Mouse (Mus musculus): ENCODE measurements around the gene Ager.

The Ager gene

DNA sequence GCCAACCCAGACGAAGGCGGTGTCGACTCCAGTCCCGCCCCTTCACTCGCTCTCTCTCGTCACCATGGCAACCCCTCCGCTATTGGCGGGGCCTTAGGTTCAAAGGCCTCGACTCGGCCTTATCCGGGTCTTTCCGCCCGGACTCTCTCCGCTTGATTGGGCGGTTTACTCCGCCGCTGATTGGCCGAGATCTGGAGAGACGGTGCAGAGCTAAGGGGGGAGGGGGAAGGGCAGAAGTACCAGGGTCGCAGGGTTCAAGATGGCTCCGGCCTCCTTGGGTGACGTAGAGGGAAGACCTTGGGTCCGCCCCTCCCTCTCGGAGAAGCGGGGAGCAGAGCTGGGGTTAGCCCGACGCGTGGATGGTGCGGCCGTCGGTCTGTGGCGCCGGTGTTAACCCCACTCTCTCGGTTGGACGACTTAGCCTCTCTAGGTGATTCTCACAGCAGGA is 6.4 kb downstream of the Ager start, which contains the start of gene Agpat1:
Gene Agpat1, plus strand, starts transcription at position 202 of the 448 bp plus-strand sequence.
- in situ Hi-C loops (cut with MboI, MseI), result loop anchor here (10.0 kb wide), 1 partner anchor 569 kb away; the partner anchor contains the start of genes Col11a2, Rxrb and Slc39a7

DNA sequence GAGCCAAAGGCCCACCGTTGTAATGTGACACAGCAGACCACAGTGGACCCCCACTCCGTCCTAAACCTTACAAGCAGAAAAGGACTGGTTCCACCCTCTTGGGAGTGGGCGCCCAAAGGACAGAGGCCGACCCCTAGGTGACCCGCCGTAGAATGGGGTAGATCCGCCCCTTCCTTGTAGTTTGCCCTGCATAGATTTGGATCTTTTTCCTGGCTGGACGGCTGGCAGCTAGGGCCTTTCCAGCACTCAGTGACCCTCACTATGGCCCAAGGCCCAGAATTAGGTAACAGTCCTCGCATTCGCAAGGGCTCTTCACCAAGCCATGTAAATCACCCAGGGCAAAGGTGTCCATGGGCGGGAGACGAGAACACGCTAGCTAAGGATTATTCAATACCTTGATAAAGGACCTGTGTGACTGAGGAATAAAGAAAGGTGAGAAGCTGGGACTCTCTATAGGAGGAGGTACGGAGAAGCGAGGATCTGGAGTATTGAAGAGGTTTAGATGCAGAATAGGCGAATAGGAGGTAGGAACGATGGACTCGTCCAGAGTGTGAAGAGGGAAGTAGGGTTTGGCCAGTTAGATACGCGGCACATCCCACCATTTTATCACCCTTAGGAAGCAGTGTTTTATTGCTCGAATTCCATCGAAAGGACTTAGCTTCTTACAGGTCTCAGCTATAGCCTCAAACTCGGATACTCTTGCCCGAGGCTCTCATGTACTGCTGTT is 7.0 kb downstream of the Ager start:
- in situ Hi-C loops (cut with MboI, MseI), result loop anchor here (10.0 kb wide), 1 partner anchor 570 kb away; the partner anchor contains the start of genes Col11a2, Rxrb and Slc39a7

DNA sequence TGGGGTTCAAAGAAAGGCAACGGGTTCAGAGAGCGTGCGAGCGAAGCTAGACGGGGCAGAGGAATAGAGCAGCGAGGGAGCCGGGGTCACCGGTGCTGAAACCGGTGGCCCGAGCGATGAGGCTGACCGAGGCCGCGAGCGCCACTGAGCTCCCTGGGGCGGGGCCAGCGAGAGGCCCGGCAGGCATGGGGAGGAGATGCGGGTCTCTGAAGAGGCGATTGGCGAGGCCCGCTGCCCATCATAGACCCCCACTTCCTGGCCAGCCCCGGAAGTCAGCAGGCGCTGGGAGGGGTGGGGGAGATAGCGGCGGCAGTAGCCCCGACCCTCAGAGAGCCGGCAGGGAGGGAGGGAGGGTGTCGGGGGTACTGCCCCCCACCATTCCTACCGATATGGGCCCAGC is 7.9 kb downstream of the Ager start:
- in situ Hi-C loops (cut with MboI, MseI), result loop anchor here (10.0 kb wide), 1 partner anchor 571 kb away; the partner anchor contains the start of genes Col11a2, Rxrb and Slc39a7

DNA sequence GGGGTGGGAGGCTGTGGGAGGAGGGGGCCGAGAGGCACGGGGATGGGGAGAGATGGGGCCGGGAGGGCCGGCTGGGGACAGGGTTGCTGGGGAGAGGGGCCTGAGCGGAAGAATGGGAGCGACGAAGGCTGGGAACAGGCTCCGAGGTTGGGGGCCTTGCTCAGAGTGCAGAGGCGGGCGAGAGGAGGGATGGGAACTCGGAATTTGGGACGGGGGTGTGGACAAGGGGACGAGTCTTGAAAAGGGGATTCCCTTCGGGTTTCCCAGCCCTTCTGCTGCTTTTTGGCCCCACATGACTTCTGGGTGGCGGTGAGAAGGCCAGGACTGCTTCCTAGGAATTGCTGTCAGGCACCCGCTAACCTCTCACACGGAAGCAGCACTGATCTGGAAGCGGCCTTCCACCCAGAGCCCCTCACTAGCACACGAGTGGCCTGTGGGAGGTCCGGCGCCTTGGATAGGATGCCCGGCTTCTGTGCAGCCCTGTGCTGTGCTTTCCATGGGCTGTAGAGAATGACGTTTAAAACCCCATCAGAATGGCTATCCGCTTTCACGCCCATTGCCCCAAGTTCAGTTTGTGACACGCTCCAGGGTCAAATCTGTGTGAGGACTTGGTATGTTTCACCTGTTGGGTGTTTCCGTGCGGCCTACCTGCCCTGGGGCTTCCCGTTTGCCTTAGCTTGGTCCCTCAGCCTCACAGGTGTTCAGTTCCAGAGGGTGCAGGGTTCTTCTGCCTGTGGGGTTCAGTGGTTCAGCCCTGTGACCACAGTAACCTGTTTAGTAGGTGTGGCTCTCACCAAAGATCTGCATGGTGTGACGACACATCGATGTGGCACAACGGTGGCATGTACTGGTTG is 8.8 kb downstream of the Ager start:
- in situ Hi-C loops (cut with MboI, MseI), result loop anchor here (10.0 kb wide), 1 partner anchor 572 kb away; the partner anchor contains the start of genes Col11a2, Rxrb and Slc39a7

DNA sequence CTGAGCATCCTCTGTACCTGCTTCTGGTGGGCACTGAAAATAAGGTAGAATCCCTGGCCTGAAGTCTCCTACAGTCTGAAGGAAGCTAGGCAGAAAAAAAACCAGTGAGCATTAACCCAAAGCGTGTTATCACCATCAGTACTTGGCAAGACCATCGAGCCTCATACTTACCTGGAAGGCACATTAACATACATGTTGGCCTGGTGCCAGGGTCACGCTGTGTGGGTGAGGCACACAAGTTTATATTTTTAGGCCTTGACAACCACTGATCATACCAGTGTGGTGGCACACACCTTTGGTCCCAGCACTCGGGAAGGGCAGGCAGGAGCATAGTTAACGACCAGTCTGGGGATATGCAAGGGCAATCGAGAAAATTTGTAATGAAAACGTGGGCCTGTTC is 10.3 kb downstream of the Ager start:
- in situ Hi-C loops (cut with MboI, MseI), result loop anchor here (10.0 kb wide), 1 partner anchor 573 kb away; the partner anchor contains the start of genes Col11a2, Rxrb and Slc39a7

DNA sequence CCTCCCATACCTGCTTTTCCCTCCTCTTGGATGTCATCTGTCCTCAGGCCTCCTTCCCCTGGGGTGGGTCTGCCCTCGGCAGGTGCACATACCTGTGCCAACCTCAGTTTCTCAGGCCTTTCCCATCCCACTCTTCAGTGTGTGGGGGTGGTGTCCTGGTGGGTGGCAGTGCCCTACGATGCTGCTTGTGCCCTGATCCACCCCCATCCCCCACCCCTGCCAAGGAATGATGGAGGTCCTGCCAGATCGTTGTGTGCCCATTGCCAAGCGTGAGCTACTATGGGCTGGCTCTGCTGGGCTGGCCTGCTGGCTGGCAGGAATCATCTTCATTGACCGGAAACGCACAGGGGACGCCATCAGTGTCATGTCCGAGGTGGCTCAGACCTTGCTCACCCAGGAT is 13.4 kb downstream of the Ager start:
- in situ Hi-C loops (cut with MboI, MseI), result no loop called here

DNA sequence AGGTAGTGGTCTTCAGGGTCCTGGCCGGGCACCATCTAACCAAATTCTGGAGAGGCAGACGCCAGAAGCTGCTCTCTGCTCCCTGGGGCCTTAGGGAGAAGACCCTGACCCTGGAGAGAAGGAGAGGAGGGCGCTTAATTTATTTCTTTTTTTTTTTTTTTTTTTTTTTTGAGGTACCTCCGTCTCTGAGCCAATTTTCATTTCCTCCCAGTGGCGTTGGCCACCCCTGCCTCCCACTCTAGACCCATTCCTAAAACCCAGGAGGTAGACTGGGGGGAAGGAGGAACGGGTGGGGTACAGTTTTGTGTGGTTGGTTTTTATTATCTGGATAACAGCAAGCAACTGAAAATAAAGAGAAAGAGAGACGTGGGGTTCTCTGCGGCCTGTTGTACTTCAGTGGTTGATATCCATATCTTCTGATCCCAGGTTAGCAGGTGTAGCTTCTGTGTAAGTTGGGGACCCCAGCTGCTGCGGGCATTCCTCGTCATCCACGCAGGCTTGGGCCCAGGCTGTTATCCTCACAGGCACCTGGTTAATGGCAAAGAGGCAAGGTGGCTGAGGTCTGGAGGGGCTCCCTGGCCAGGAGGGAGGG is 15.5 kb downstream of the Ager start:
- in situ Hi-C loops (cut with MboI, MseI), result no loop called here

DNA sequence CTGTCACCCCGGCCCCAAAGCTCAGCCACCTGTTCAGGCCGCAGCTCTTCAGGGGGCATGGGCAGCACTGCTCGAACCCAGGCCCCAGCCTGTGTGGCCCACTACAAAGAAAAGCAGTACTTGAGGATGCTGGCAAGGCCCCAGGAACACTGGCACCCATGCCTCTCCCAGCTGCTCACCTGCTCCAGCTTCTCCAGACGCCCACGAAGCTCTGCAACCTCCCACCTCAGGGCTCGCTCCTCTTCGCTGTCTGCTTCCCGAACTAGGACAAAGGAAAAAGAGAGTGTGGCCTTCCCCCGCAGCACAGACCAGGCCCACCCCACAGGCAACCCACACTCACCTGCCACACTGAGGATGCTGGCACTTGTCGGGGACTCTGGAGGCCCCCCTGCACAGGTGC is 16.2 kb downstream of the Ager start:
- in situ Hi-C loops (cut with MboI, MseI), result no loop called here

DNA sequence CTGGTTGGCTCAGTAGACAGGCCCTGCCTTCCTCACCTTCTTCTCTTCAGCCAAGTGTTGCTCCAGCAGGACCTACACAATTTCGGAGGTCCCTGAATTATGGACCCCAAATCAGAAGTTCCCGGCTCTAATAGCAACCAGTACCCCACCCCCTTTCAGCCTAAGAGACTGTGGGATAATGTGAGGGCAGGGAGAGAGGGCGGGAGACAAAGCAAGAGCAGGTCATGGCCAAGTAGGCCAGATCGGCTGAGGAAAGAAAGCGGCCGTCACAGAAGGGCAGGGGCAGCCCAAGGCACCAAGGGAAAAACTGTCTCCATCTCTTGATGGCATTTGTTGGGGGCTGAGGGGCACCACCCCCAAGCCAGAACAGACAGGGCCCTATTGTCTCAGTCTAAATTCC is 18.2 kb downstream of the Ager start, which contains the start of gene Egfl8:
Gene Egfl8, minus strand, starts transcription at position 101 of the 400 bp plus-strand sequence.
- in situ Hi-C loops (cut with MboI, MseI), result loop anchor here (5.0 kb wide), 1 partner anchor 49 kb away; no protein-coding TSS in a partner anchor

DNA sequence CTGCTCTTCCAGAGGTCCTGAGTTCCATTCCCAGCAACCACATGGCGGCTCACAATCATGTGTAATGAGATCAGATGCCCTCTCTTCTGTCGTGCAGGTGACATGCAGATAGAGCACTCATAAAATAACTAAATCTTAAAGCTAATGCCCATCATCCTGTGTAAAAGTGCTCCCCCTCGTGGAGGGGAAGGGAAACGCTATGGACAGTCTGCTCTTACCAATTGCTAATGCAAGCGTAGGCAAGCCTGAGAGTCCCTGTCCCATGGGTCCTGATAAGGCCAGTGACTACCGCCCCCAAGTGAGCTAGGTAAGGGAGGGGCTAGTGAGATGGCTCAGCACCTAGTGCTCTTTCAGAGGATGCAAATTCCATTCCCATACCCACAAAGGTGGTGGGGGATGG is 21.3 kb downstream of the Ager start:
- in situ Hi-C loops (cut with MboI, MseI), result loop anchor here (5.0 kb wide), 1 partner anchor 52 kb away; no protein-coding TSS in a partner anchor

DNA sequence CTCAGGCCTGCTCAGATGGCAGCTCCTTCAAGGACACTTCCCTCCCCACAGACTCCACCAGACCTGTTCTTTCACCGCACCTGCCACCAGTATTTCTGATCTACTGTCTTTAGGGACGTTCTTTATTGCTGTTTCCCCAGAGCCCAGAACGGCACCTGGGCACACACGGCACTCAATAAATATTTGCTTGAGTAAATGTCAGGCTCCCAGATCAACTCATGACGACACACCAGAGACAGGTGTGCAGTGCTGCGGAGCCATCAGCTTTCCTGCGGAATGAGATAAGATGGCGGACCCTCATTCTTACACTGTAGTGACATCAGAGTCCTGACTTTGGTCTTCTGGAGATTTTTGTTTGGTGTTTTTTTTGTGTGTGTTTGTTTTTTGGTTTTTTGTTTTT is 23.3 kb downstream of the Ager start:
- in situ Hi-C loops (cut with MboI, MseI), result no loop called here

DNA sequence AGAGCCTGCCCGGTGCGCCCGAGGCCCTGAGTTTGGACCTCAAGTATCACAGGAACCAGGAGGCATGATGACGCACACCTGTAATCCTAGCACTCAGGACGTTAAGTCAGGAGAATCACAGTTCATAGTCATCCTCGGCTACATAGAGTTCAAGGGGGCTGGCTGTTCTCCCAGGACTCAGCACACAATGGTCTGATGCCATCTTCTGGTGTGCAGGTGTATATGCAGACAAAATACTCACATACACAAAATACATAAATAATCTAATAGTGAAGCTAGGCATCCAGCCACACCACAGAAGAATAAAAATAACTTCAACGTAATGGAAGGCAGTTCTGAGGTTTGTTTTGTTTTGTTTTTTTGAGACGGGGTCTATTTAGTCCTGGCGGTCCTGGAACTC is 25.5 kb downstream of the Ager start:
- in situ Hi-C loops (cut with MboI, MseI), result no loop called here

DNA sequence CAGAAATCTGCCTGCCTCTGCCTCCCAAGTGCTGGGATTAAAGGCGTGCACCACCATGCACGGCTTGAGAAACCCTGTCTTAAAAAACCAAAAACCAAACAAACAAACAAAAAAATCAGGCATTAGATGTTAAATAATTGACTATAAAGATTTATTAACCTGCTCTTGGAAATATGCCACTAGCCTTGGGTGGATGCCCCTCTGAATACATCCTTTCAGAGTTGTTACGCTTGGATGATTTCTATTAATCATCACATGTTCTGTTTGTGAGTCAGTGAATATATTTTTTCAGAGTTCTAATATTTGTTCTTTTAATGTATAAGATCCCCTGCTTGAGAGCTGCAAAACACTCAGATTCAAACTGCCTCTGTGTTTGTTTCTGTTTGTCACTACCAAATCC is 27.3 kb downstream of the Ager start:
- in situ Hi-C loops (cut with MboI, MseI), result loop anchor here (25.0 kb wide), 1 partner anchor 487 kb away; the partner anchor contains the start of genes Csnk2b, Gpank1, Ly6g5b and Ly6g5c

DNA sequence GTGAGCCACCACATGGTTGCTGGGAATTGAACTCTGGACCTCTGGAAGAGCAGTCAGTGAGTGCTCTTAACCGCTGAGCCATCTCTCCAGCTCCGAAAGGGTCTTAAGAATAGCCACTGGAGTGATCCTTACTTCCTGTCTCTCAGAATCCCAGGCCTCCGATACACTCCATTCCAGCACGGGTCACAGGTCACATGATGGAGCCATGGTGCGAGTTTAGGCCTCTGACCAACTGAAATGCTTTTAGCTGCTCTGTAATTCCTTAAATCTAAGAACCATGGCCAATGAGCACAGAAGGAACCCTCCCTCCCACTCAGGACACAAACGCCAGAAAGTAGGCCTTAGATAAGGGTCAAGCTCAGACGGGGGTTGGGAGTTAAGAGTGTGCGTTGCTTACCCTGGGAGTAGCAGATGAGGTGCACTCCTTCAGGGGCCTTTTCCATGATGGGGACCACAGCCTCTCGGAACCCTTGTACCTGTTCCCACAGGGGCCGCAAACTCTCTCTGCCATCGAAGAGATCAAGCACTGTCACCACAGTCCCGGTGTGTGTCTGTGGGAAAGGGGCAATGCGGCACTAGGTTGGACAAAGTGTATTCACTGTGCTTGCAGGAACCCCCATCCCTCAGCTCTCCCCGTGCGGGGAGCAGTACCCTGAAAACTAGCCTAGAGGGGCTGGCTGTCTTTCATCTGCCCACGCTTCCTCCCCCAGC is 28.6 kb downstream of the Ager start:
- in situ Hi-C loops (cut with MboI, MseI), result loop anchor here (25.0 kb wide), 1 partner anchor 486 kb away; the partner anchor contains the start of genes Csnk2b, Gpank1, Ly6g5b and Ly6g5c

DNA sequence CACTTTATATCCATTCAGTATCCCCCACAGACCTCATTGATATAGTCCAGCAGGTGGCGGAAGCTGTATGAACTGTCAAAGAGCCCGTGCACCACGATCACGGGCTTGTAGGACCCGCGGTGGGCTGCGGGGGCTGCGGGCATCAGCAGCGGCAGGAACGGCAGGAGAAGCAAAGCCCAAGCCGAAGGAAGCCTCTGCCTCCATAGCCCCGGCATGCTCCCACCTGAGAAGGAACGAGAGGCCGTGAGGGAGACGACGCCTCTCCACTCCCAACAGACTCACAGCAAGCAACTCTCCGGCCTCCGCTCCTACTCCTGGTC is 29.1 kb downstream of the Ager start:
- in situ Hi-C loops (cut with MboI, MseI), result loop anchor here (25.0 kb wide), 1 partner anchor 486 kb away; the partner anchor contains the start of genes Csnk2b, Gpank1, Ly6g5b and Ly6g5c

DNA sequence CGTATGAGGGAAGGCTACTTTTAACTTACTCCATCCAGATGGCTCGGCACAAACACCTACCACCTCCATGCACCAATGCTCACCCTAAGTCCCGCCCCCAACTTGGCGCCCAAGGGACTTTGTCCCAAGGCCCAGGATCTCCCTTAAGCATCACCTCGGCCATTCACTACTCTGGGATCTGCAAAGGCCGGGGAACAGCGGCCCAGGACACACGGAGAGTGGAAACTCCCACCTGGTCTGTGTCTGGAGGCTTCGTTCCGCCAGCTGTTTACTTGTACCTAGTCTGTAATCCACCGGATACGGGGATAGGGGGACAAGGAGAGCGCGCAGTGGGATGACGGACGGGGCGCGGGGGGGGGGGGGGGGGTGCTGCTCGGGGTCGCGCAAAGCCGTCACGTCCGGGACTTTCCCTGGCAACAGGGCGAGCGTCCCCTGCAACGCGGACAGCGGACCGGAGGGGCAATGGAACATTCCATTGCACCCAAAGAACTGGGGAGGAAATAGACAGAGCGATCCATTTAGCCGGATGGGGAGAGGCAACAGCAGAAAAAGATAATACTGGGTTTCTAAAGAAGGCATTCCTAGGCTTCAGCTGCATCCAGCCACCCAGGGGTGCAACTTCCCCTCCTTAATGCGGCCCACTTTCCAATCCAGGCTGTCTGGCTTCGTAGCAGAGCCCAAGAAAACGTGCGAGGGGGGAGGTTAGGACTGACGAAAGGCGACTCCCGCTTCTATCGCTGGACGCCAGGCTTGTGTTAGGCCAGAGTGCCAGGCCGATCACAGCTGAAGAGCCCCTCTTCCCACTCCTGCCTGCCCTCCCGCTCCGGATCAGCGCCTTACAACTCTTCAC is 29.7 kb downstream of the Ager start:
- in situ Hi-C loops (cut with MboI, MseI), result loop anchor here (25.0 kb wide), 1 partner anchor 485 kb away; the partner anchor contains the start of genes Csnk2b, Gpank1, Ly6g5b and Ly6g5c

DNA sequence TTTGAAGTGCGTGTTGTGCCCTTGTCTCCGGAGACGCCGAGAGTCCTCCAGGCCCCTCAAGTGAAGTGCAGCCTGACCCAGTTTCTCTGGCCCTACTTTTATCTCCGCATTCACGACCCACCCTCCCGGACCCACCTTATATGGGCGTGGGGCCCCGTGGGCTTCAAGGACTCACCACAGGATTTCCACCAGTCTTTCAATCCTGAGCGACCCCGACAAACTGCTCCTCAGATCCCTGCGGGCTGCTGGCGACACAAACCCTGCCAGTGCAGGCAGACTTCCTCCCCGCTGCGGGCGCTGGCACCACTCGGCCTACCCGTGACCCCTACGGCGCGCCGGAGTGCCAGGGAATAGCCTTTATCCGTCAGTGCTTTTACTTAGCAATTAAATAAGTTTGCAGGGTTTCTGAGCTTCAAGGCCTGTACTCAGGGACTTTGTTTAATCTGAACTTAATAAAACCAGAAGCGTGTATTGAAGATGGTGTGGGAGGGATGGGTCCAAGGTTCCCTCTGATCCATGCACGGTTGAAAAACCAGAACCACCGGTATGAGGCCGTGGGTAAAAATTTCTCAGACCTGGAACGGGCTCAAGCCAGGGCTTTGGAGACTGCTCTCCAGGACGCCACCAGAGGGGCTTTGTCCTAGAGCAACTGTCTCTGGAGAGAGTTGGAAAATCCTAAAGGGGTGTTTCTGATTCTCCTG is 30.4 kb downstream of the Ager start, which contains the start of gene Ppt2:
Gene Ppt2, minus strand, starts transcription at position 568 of the 701 bp plus-strand sequence.
- in situ Hi-C loops (cut with MboI, MseI), result loop anchor here (25.0 kb wide), 1 partner anchor 484 kb away; the partner anchor contains the start of genes Csnk2b, Gpank1, Ly6g5b and Ly6g5c

DNA sequence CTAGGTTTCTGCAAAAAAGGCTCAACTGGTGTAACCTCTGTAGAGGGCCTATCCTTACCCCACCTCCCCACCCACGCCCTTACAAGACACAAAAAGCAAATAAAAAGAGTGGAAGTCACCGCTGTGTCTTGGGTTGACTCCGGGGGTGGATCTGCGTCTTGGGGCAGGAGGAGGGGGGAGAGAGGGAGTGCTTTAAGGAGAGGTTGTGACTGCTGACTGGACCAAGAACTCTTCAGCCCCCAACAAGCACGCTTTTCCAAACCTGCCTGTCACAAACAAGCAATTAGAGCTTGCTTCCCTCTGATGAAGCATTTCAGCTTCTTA is 30.9 kb downstream of the Ager start:
- in situ Hi-C loops (cut with MboI, MseI), result loop anchor here (25.0 kb wide), 1 partner anchor 484 kb away; the partner anchor contains the start of genes Csnk2b, Gpank1, Ly6g5b and Ly6g5c
